Mouse (Mus musculus) neural tube, embryonic 11.5 days (tissue): ENCODE results near the gene Rin2. TPM values are rescaled to one million over a fixed set of nuclear protein-coding genes. Genes with fewer than 3 reads are reported as not detected.

Experiments used
- ATAC-seq: fragments of 200-750 bp; cut with Nextera tagmentation; 2 replicates; pipeline ENCODE4 v1.8.0; 2017; ENCODE audit warnings: moderate number of reproducible peaks, mild to moderate bottlenecking, moderate TSS enrichment, moderate library complexity; ENCODE audit not compliant: insufficient read depth, low FRiP score, low TSS enrichment
- DNase-seq: peaks from one replicate; pipeline ENCODE4 v3.0.0-alpha.2; 2015; ENCODE audit warnings: low spot score
- H3K27ac ChIP-seq: fragments of 300-500 bp; sonication (generic); 2 replicates; pipeline ENCODE4 v1.5.1; 2014; ENCODE audit warnings: low read depth, mild to moderate bottlenecking, low read length
- H3K27me3 ChIP-seq: fragments of 300-500 bp; sonication (generic); 2 replicates; pipeline ENCODE4 v1.6.1; 2014; ENCODE audit warnings: mild to moderate bottlenecking, low read length, mixed read lengths; ENCODE audit not compliant: control insufficient read depth, insufficient read depth
- H3K36me3 ChIP-seq: fragments of 300-500 bp; sonication (generic); 2 replicates; pipeline ENCODE4 v1.6.1; 2014; ENCODE audit warnings: mild to moderate bottlenecking, low read length, moderate library complexity, mixed read lengths; ENCODE audit not compliant: control insufficient read depth, insufficient read depth
- H3K4me1 ChIP-seq: fragments of 300-500 bp; sonication (generic); 2 replicates; pipeline ENCODE4 v1.6.1; 2014; ENCODE audit warnings: low read length, mixed read lengths; ENCODE audit not compliant: control insufficient read depth, insufficient read depth
- H3K4me2 ChIP-seq: fragments of 300-500 bp; sonication (generic); 2 replicates; pipeline ENCODE4 v1.6.1; 2014; ENCODE audit warnings: low read depth, mild to moderate bottlenecking, moderate library complexity
- H3K4me3 ChIP-seq: fragments of 300-500 bp; sonication (generic); 2 replicates; pipeline ENCODE4 v1.5.1; 2014; ENCODE audit warnings: low read depth, low read length
- H3K9ac ChIP-seq: fragments of 300-500 bp; sonication (generic); 2 replicates; pipeline ENCODE4 v1.6.1; 2014; ENCODE audit warnings: mild to moderate bottlenecking, low read length
- H3K9me3 ChIP-seq: fragments of 300-500 bp; sonication (generic); 2 replicates; pipeline ENCODE4 v1.6.1; 2016; ENCODE audit warnings: low read length; ENCODE audit not compliant: control insufficient read depth
- WGBS: fragments of 180-500 bp; shearing (Covaris S2); extraction: QIAGEN DNeasy Blood & Tissue Kit; methylation state at CpG from one replicate; pipeline ENCODE4 v1.1.7; 2014; 5-methylcytosine and 5-hydroxymethylcytosine counted together
- polyA plus RNA-seq: library from polyadenylated mRNA; unstranded; fragments of >200 nt; fragmentation: Nextera tagmentation; extraction: Ambion mirVana; gene quantifications from 2 replicates; pipeline ENCODE4 v1.2.1, GENCODE M21; 2014

The Rin2 gene
- polyA plus RNA-seq, 1 experiment from 2014 or later = 22.0 TPM

DNA sequence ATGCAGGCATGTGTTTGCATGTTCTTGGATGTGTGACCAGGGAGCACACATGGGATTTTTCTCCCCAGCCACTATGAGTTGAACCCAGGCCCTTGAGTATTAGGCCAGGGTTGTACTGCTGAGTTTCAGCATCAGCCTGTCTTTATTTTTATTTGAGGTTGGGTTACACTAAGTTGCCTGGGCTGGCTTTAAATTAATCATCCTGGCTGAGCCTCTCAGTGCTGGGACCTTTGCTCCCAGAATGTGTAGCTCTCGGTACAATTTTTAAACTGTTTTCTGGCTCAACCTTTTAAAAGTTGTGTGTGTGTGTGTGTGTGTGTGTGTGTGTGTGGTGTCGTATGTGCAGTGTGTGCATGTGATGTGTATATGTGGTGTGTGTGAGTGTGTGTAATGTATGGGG, 5.1 kb downstream of the Rin2 start:
- Histone ChIP-seq H3K4me2 (no peak overlapping the region), H3K4me3 (no peak overlapping the region), H3K9ac (no peak overlapping the region), H3K27ac (no peak overlapping the region), H3K27me3 (no peaks in the 10 kb centered on the region), H3K36me3 (no peaks in the 10 kb centered on the region), H3K9me3 (no peaks in the 10 kb centered on the region), H3K4me1 (no peaks in the 10 kb centered on the region)
- no peak for DNase-seq
- no peak for ATAC-seq
- 83% methylated on average over 2 of the region's 2 CpGs for WGBS

DNA sequence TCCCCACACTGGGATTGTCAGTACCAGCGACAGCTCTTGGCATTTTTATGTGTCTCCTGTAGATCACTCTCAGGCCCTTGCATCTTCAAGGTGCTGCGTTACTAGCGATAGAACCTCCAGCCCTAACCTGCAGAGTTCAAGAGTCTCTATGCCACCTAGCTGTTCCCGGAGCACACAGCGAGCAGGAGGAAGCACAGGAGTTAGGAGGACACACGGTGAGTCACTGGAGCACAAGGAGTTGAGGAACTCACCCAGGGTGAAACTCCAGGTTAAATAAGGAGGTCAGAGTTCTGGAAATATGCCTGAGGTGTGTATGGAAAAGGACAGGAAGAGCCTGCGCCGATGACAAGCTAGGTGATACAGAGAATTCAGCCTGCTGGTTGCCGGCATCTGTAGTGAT, 5.7 kb downstream of the Rin2 start:
- H3K27ac ChIP-seq = no peak overlapping the region
- no peaks in the 10 kb centered on the region for H3K27me3 ChIP-seq
- WGBS = 85% methylated on average over 9 of the region's 9 CpGs
- H3K9me3 ChIP-seq = no peaks in the 10 kb centered on the region
- H3K4me1 ChIP-seq = no peaks in the 10 kb centered on the region
- no peak overlapping the region for H3K4me2 ChIP-seq
- ATAC-seq = no peak
- DNase-seq = no peak
- H3K4me3 ChIP-seq = no peak overlapping the region
- no peak overlapping the region for H3K9ac ChIP-seq
- H3K36me3 ChIP-seq = no peaks in the 10 kb centered on the region

DNA sequence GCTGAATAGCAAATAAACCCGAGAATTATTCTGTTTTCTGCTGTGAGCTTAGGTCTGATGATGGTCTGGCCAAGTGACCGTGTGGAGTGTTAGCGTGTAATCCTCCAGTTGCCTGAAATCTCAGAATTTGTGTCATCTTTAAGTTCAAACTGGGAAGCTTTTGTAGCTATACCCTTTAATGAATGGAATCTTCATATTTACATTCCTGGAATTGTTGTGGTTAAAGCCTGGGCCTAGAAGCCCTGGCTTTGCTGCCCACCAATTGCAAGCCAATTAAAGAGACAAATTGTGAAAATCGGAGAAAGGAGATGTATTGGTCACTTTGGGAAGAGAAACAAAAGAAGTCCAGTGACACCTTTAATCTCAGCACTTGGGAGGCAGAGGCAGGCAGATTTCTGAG, 6.6 kb downstream of the Rin2 start:
- Histone ChIP-seq H3K27ac (no peak overlapping the region), H3K9me3 (no peaks in the 10 kb centered on the region), H3K9ac (no peak overlapping the region), H3K27me3 (no peaks in the 10 kb centered on the region), H3K36me3 (no peaks in the 10 kb centered on the region), H3K4me3 (no peak overlapping the region), H3K4me2 (no peak overlapping the region), H3K4me1 (no peaks in the 10 kb centered on the region)
- WGBS = 87% methylated on average over 4 of the region's 4 CpGs
- ATAC-seq = no peak
- no peak for DNase-seq

DNA sequence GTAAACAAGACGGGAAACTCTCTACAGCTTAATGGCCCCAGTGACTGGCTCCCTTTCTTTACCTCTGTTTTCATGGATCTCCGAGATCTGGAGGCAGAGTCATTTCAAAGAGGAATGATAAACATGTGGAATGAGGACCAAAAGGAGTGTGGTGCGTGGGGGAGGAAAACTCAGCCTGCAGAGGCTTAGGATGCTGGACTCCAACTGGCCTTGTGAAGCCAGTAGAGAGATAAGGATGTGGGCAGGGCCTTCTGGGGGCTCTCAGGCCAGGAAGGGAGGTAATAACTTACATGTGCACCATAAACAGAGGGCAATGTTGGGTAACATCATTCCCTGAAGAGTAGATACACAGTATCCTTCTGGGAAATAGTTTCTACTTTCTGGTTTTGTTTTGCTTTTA, 7.9 kb downstream of the Rin2 start:
- ATAC-seq = no peak
- 57% methylated on average over 3 of the region's 3 CpGs for WGBS

DNA sequence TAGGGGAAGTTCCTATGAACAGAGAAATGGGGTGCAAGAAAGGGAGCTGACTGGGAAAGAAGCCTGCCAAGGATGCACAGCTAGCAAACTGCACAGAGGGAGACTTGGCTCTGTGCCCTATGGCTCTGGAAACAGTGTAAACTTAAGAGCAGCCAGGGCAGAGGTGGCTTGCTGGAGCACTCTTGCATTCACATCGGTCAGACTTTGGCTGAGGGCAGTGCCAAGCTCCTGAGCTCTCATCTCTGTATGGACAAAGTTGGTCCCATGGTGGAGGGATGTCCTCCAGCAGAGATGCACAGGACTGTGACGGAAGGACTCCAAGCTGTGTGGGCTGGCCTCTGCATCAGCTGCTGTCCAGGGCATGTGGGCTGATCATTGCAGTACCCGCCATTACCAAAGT, 8.5 kb downstream of the Rin2 start:
- WGBS = 91% methylated on average over 3 of the region's 3 CpGs
- no peaks in the 10 kb centered on the region for H3K4me1 ChIP-seq
- no peak for ATAC-seq
- H3K9me3 ChIP-seq = no peaks in the 10 kb centered on the region
- no peak overlapping the region for H3K27ac ChIP-seq
- no peaks in the 10 kb centered on the region for H3K36me3 ChIP-seq
- no peak for DNase-seq
- H3K9ac ChIP-seq = no peak overlapping the region
- no peak overlapping the region for H3K4me3 ChIP-seq
- no peak overlapping the region for H3K4me2 ChIP-seq
- no peaks in the 10 kb centered on the region for H3K27me3 ChIP-seq

More for the DNA sequence above, 7.9 kb downstream of the Rin2 start:
- H3K4me2 ChIP-seq = no peak overlapping the region
- DNase-seq = no peak
- no peak overlapping the region for H3K27ac ChIP-seq
- H3K9ac ChIP-seq = no peak overlapping the region
- H3K36me3 ChIP-seq = no peaks in the 10 kb centered on the region
- no peaks in the 10 kb centered on the region for H3K9me3 ChIP-seq
- H3K27me3 ChIP-seq = no peaks in the 10 kb centered on the region
- no peaks in the 10 kb centered on the region for H3K4me1 ChIP-seq
- H3K4me3 ChIP-seq = no peak overlapping the region

DNA sequence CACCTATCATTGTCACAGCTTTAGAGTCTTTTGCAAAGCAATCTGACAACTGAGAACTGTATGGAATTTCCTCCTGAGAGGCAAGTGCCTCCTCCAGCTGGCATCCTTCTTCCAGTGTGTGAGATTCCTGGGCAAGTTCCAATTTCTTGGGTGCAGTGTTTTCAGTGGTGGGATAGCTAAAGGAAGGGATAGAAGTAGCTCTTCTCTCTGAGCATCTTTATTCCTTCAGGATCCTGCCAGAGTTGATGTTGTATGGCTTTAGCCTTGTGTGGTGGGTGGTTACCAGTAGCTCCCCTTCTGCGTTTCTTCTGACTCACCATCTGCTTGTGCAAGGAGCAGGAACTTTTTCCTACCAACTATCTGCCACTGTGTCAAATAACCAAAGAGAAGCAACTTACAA, 9.1 kb downstream of the Rin2 start:
- no peaks in the 10 kb centered on the region for H3K4me1 ChIP-seq
- no peaks in the 10 kb centered on the region for H3K27me3 ChIP-seq
- no peaks in the 10 kb centered on the region for H3K36me3 ChIP-seq
- no peak for ATAC-seq
- H3K9me3 ChIP-seq = no peaks in the 10 kb centered on the region
- no peak overlapping the region for H3K4me2 ChIP-seq
- DNase-seq = no peak
- H3K4me3 ChIP-seq = no peak overlapping the region
- no peak overlapping the region for H3K27ac ChIP-seq
- no peak overlapping the region for H3K9ac ChIP-seq
- 100% methylated on average over 1 of the region's 1 CpGs for WGBS

DNA sequence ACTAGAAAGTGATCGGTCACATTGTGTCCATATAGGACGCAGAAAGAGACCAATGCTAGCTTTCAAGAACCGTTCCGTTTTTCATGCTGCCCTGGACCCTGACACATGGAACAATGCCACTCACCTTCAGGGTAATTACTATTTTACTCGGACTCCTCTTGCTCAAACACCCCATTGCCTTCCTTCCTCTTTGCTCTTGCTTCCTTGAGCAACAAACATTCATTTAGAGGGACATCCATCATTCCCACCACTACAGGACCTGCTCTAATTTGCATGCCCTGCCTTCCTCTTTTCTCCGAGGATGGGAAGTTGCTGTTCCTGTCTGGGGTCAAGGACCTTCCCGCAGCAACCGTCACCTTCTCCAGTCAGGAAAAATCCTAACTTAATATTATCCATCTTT, 9.9 kb downstream of the Rin2 start:
- H3K27ac ChIP-seq = no peak overlapping the region
- H3K4me1 ChIP-seq = no peaks in the 10 kb centered on the region
- no peak for ATAC-seq
- H3K27me3 ChIP-seq = no peaks in the 10 kb centered on the region
- 78% methylated on average over 8 of the region's 8 CpGs for WGBS
- H3K4me2 ChIP-seq = no peak overlapping the region
- no peaks in the 10 kb centered on the region for H3K36me3 ChIP-seq
- H3K9ac ChIP-seq = no peak overlapping the region
- H3K9me3 ChIP-seq = no peaks in the 10 kb centered on the region
- DNase-seq = no peak
- H3K4me3 ChIP-seq = no peak overlapping the region

DNA sequence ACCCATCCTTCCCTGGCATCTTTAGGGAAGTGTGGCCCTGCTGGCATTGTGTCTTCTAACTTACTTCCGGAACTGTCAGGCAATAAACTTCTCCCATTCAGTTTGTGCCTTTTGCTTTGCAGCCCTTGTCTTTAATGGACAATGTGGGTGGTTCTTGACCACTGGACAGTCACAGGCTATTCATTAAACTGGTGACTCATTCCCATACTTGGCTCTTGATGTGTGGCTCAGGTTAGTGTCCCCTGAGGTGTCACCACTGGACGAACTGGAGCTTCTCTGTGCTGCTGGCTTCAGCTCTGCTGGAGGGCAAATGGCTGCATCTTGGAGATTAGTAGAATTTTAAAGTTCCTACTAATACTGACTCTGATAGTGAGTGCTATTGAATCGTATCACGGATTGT, 11.0 kb downstream of the Rin2 start:
- ATAC-seq (no peak), DNase-seq (no peak)
- Histone ChIP-seq H3K9me3 (no peaks in the 10 kb centered on the region), H3K27ac (no peak overlapping the region), H3K27me3 (no peaks in the 10 kb centered on the region), H3K4me1 (no peaks in the 10 kb centered on the region), H3K4me3 (no peak overlapping the region), H3K4me2 (no peak overlapping the region), H3K36me3 (no peaks in the 10 kb centered on the region), H3K9ac (no peak overlapping the region)
- WGBS = 78% methylated on average over 4 of the region's 4 CpGs

DNA sequence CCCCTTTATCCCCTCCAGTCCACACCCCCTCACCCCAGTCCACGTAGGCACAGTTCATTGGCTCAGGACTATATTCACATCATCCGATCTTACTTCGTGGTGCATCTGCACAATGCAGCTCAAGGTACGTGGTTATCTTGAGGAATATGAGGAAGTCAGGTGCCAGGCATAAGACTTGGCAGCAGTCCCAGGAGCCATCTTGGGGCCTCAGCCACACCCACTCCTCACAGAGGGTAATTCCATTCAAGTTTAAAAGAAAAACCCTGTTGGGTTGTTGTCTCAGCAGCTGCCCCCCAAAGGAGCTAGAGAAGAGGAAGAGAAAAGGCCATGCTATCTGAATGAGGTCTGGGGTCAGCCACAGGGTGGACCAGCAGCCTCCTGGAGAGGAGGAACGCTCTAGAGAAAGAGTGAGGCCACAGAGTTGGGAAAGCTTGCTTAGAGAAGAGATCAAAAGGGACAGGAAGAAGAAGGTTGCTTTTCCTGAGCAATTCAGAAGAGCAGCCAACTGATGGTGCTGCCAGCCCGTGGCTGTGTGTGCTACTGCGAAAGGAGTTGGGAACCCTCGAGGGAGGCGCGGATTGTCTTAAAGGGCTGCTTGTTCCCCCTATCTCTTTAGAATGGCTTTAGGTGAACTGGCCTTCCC, 16.5 kb downstream of the Rin2 start:
- H3K27ac ChIP-seq = no peak overlapping the region
- no peak overlapping the region for H3K4me3 ChIP-seq
- ATAC-seq = no peak
- no peaks in the 10 kb centered on the region for H3K27me3 ChIP-seq
- H3K9me3 ChIP-seq = no peaks in the 10 kb centered on the region
- WGBS = 89% methylated on average over 10 of the region's 10 CpGs
- H3K4me1 ChIP-seq = no peaks in the 10 kb centered on the region
- DNase-seq = no peak
- H3K4me2 ChIP-seq = no peak overlapping the region
- H3K36me3 ChIP-seq = no peaks in the 10 kb centered on the region
- H3K9ac ChIP-seq = no peak overlapping the region
